Mouse (Mus musculus) hindbrain, embryonic 11.5 days (tissue): ENCODE measurements at regions not wholly inside any gene's neighbourhood (a gene's known extent, or its start where the extent isn't known, plus 50 kb on each side); places are given as distances from the start of the nearest gene placed in this dataset.

Experiments
- ATAC-seq: fragments of 200-750 bp; cut with Nextera tagmentation; 2 replicates; pipeline ENCODE4 v1.8.0; 2017; ENCODE audit warnings: mild to moderate bottlenecking, moderate TSS enrichment, moderate library complexity; ENCODE audit not compliant: low FRiP score
- DNase-seq: peaks from one replicate; pipeline ENCODE4 v3.0.0-alpha.2; 2015; ENCODE audit warnings: low spot score
- H3K27ac ChIP-seq: fragments of 300-500 bp; sonication (generic); 2 replicates; pipeline ENCODE4 v1.5.1; 2014; ENCODE audit warnings: mild to moderate bottlenecking, low read depth, low read length
- H3K27me3 ChIP-seq: fragments of 300-500 bp; sonication (generic); 2 replicates; pipeline ENCODE4 v1.6.1; 2014; ENCODE audit warnings: mild to moderate bottlenecking, low read length, moderate library complexity, mixed read lengths; ENCODE audit not compliant: control insufficient read depth, insufficient read depth
- H3K36me3 ChIP-seq: fragments of 300-500 bp; sonication (generic); 2 replicates; pipeline ENCODE4 v1.6.1; 2014; ENCODE audit warnings: mild to moderate bottlenecking, low read length, moderate library complexity, mixed read lengths; ENCODE audit not compliant: control insufficient read depth, insufficient read depth
- H3K4me1 ChIP-seq: fragments of 300-500 bp; sonication (generic); replicated peaks from 2 replicates; pipeline ENCODE4 v1.6.1; 2014; ENCODE audit warnings: low read length, mixed read lengths; ENCODE audit not compliant: control insufficient read depth, insufficient read depth
- H3K4me2 ChIP-seq: fragments of 300-500 bp; sonication (generic); replicated peaks from 2 replicates; pipeline ENCODE4 v1.6.1; 2014; ENCODE audit warnings: mild to moderate bottlenecking, low read depth, low read length
- H3K4me3 ChIP-seq: fragments of 300-500 bp; sonication (generic); 2 replicates; pipeline ENCODE4 v1.5.1; 2014; ENCODE audit warnings: low read depth, low read length
- H3K9ac ChIP-seq: fragments of 300-500 bp; sonication (generic); 2 replicates; pipeline ENCODE4 v1.6.1; 2014; ENCODE audit warnings: low read depth, low read length
- H3K9me3 ChIP-seq: fragments of 300-500 bp; sonication (generic); 2 replicates; pipeline ENCODE4 v1.6.1; 2016; ENCODE audit warnings: low read length; ENCODE audit not compliant: control insufficient read depth
- WGBS: fragments of 180-500 bp; shearing (Covaris S2); extraction: QIAGEN DNeasy Blood & Tissue Kit; methylation state at CpG from one replicate; pipeline ENCODE4 v1.1.7; 2014; 5-methylcytosine and 5-hydroxymethylcytosine counted together

- H3K4me2 ChIP-seq = no peak overlapping the region
- H3K36me3 ChIP-seq = no peaks in the 10 kb centered on the region
- H3K27ac ChIP-seq = no peak overlapping the region
- H3K9me3 ChIP-seq = no peaks in the 10 kb centered on the region
- ATAC-seq (no peak), DNase-seq (no peak)
- no peak overlapping the region for H3K4me3 ChIP-seq
- H3K9ac ChIP-seq = no peak overlapping the region
- no peaks in the 10 kb centered on the region for H3K4me1 ChIP-seq
- WGBS = 56% methylated on average over 3 of the region's 3 CpGs
- H3K27me3 ChIP-seq = no peaks in the 10 kb centered on the region
These were observed 156.1 kb upstream of the Vwde start for GRCm38 (mm10) chr6:13380819-13381218.

- Histone ChIP-seq H3K27ac (no peak overlapping the region), H3K4me1 (no peaks in the 10 kb centered on the region), H3K27me3 (no peaks in the 10 kb centered on the region), H3K4me3 (no peak overlapping the region), H3K36me3 (no peaks in the 10 kb centered on the region), H3K9ac (no peak overlapping the region), H3K4me2 (no peak overlapping the region), H3K9me3 (no peaks in the 10 kb centered on the region)
- ATAC-seq (no peak), DNase-seq (no peak)
These were observed 155.0 kb upstream of the Vwde start for GRCm38 (mm10) chr6:13379727-13380126.

- no peak overlapping the region for H3K4me3 ChIP-seq
- no peak overlapping the region for H3K27ac ChIP-seq
- H3K36me3 ChIP-seq = no peaks in the 10 kb centered on the region
- DNase-seq (no peak), ATAC-seq (no peak)
- WGBS = 81% methylated on average over 1 of the region's 1 CpGs
- H3K9ac ChIP-seq = no peak overlapping the region
- H3K27me3 ChIP-seq = no peaks in the 10 kb centered on the region
- H3K9me3 ChIP-seq = no peaks in the 10 kb centered on the region
- no peak overlapping the region for H3K4me2 ChIP-seq
- H3K4me1 ChIP-seq = no peaks in the 10 kb centered on the region
These were observed 149.1 kb upstream of the Vwde start for GRCm38 (mm10) chr6:13373896-13374295.

DNA sequence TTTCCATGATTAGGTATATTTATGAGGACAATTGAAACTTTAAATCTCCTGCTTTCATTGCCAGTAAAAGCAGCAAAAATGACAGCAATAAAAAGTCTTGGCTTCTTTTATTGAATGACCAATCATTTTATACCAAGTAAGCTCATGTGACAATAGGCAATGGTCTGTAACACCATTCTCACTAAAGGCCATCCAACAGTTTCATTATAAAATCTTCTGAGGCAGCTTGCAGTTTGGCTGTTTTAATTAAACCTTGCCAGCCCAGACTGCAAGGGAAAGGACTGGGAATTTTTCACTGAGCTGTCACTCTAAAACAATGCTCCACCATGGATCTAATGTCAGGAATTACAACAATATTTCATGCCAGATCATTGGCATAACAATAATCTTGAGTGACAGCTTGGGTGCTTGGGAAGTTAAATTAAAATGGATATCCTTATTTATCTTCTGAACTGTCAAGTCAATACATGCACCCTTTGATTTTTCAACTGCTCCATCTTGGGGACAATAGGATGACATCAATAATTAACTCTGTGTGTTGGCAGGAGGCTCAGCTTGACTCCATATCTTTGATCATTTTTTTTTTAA lies 145.0 kb upstream of the Vwde start:
- Histone ChIP-seq H3K4me3 (no peak overlapping the region), H3K36me3 (no peaks in the 10 kb centered on the region), H3K9me3 (no peaks in the 10 kb centered on the region), H3K27me3 (no peaks in the 10 kb centered on the region), H3K9ac (no peak overlapping the region), H3K4me2 (no peak overlapping the region), H3K27ac (no peak overlapping the region), H3K4me1 (no peaks in the 10 kb centered on the region)
- peak; percentile 78 for ATAC-seq
- DNase-seq = peak; percentile 8
